Mouse (Mus musculus): Measurements from ENCODE around the gene Snrpa1. TPM values are rescaled to one million over a fixed set of nuclear protein-coding genes. Genes with fewer than 3 reads are reported as not detected.

Gene Snrpa1
- polyA plus RNA-seq, 1 experiment from 2014 or later = 134 TPM

- peaks cover 85% of the 10 kb centered on the region for H3K36me3 ChIP-seq (ENCODE audit: control insufficient read depth, insufficient read depth, low read length)
- DNase-seq (ENCODE audit: low spot score) = no peak
- 100% methylated on average over 2 of the region's 2 CpGs for WGBS
- no peak overlapping the region for H3K27ac ChIP-seq (replicated peaks; ENCODE audit: low read depth, low read length)
- H3K4me3 ChIP-seq (ENCODE audit: low read depth, low read length) = no peak overlapping the region
- H3K9me3 ChIP-seq (ENCODE audit: control insufficient read depth, low read length) = no peaks in the 10 kb centered on the region
- H3K4me2 ChIP-seq (ENCODE audit: low read depth, low read length) = no peak overlapping the region
- H3K9ac ChIP-seq (ENCODE audit: low read depth, low read length) = no peak overlapping the region
- no peak for ATAC-seq (ENCODE audit: low read depth)
- no peaks in the 10 kb centered on the region for H3K27me3 ChIP-seq (replicated peaks; ENCODE audit: control insufficient read depth, insufficient read depth, low read length)
- no peaks in the 10 kb centered on the region for H3K4me1 ChIP-seq (ENCODE audit: control insufficient read depth, insufficient read depth, low read length)
These were observed 29.3 kb downstream of the Snrpa1 start for GRCm38 (mm10) chr7:66088077-66088476.

- ATAC-seq (ENCODE audit: low read depth) (no peak), DNase-seq (ENCODE audit: low spot score) (no peak)
- H3K4me3 ChIP-seq (ENCODE audit: low read depth, low read length) = no peak overlapping the region
- H3K36me3 ChIP-seq (ENCODE audit: control insufficient read depth, insufficient read depth, low read length) = peaks cover 59% of the 10 kb centered on the region
- H3K9me3 ChIP-seq (ENCODE audit: control insufficient read depth, low read length) = no peaks in the 10 kb centered on the region
- whole genome bisulfite sequencing = 78% methylated on average over 11 of the region's 11 CpGs
- H3K27ac ChIP-seq (replicated peaks; ENCODE audit: low read depth, low read length) = no peak overlapping the region
- H3K4me2 ChIP-seq (ENCODE audit: low read depth, low read length) = no peak overlapping the region
- H3K27me3 ChIP-seq (replicated peaks; ENCODE audit: control insufficient read depth, insufficient read depth, low read length) = no peaks in the 10 kb centered on the region
- no peaks in the 10 kb centered on the region for H3K4me1 ChIP-seq (ENCODE audit: control insufficient read depth, insufficient read depth, low read length)
- no peak overlapping the region for H3K9ac ChIP-seq (ENCODE audit: low read depth, low read length)
These were observed 31.9 kb downstream of the Snrpa1 start for GRCm38 (mm10) chr7:66090676-66091190.

- Histone ChIP-seq H3K27ac (replicated peaks; ENCODE audit: low read depth, low read length) (no peak overlapping the region), H3K9ac (ENCODE audit: low read depth, low read length) (no peak overlapping the region), H3K36me3 (ENCODE audit: control insufficient read depth, insufficient read depth, low read length) (peaks cover 51% of the 10 kb centered on the region), H3K27me3 (replicated peaks; ENCODE audit: control insufficient read depth, insufficient read depth, low read length) (no peaks in the 10 kb centered on the region), H3K4me3 (ENCODE audit: low read depth, low read length) (no peak overlapping the region), H3K9me3 (ENCODE audit: control insufficient read depth, low read length) (no peaks in the 10 kb centered on the region), H3K4me1 (ENCODE audit: control insufficient read depth, insufficient read depth, low read length) (no peaks in the 10 kb centered on the region), H3K4me2 (ENCODE audit: low read depth, low read length) (no peak overlapping the region)
- ATAC-seq (ENCODE audit: low read depth) (no peak), DNase-seq (ENCODE audit: low spot score) (no peak)
- 86% methylated on average over 7 of the region's 7 CpGs for WGBS
These were observed 32.8 kb downstream of the Snrpa1 start for GRCm38 (mm10) chr7:66091553-66091952.

- Histone ChIP-seq H3K36me3 (ENCODE audit: control insufficient read depth, insufficient read depth, low read length) (peaks cover 40% of the 10 kb centered on the region), H3K4me2 (ENCODE audit: low read depth, low read length) (no peak overlapping the region), H3K9me3 (ENCODE audit: control insufficient read depth, low read length) (no peaks in the 10 kb centered on the region), H3K4me3 (ENCODE audit: low read depth, low read length) (no peak overlapping the region), H3K27me3 (replicated peaks; ENCODE audit: control insufficient read depth, insufficient read depth, low read length) (no peaks in the 10 kb centered on the region), H3K9ac (ENCODE audit: low read depth, low read length) (no peak overlapping the region), H3K27ac (replicated peaks; ENCODE audit: low read depth, low read length) (no peak overlapping the region), H3K4me1 (ENCODE audit: control insufficient read depth, insufficient read depth, low read length) (no peaks in the 10 kb centered on the region)
- no peak for ATAC-seq (ENCODE audit: low read depth)
- no peak for DNase-seq (ENCODE audit: low spot score)
- 92% methylated on average over 8 of the region's 8 CpGs for WGBS
These were observed 33.9 kb downstream of the Snrpa1 start for GRCm38 (mm10) chr7:66092656-66093055.

- no peak overlapping the region for H3K4me2 ChIP-seq (ENCODE audit: low read depth, low read length)
- 84% methylated on average over 5 of the region's 5 CpGs for WGBS
- no peak overlapping the region for H3K4me3 ChIP-seq (ENCODE audit: low read depth, low read length)
- H3K9ac ChIP-seq (ENCODE audit: low read depth, low read length) = no peak overlapping the region
- no peak overlapping the region for H3K27ac ChIP-seq (replicated peaks; ENCODE audit: low read depth, low read length)
- no peaks in the 10 kb centered on the region for H3K27me3 ChIP-seq (replicated peaks; ENCODE audit: control insufficient read depth, insufficient read depth, low read length)
- peaks cover 25% of the 10 kb centered on the region for H3K36me3 ChIP-seq (ENCODE audit: control insufficient read depth, insufficient read depth, low read length)
- no peaks in the 10 kb centered on the region for H3K9me3 ChIP-seq (ENCODE audit: control insufficient read depth, low read length)
- ATAC-seq (ENCODE audit: low read depth) (no peak), DNase-seq (ENCODE audit: low spot score) (no peak)
- H3K4me1 ChIP-seq (ENCODE audit: control insufficient read depth, insufficient read depth, low read length) = no peaks in the 10 kb centered on the region
These were observed 35.3 kb downstream of the Snrpa1 start for GRCm38 (mm10) chr7:66094141-66094540.

- Histone ChIP-seq H3K27me3 (replicated peaks; ENCODE audit: control insufficient read depth, insufficient read depth, low read length) (no peaks in the 10 kb centered on the region), H3K4me1 (ENCODE audit: control insufficient read depth, insufficient read depth, low read length) (peaks cover 3% of the 10 kb centered on the region; the same call in 1 of the 2 replicates), H3K27ac (replicated peaks; ENCODE audit: low read depth, low read length) (no peak overlapping the region), H3K4me3 (ENCODE audit: low read depth, low read length) (no peak overlapping the region), H3K4me2 (ENCODE audit: low read depth, low read length) (no peak overlapping the region), H3K36me3 (ENCODE audit: control insufficient read depth, insufficient read depth, low read length) (no peaks in the 10 kb centered on the region), H3K9ac (ENCODE audit: low read depth, low read length) (no peak overlapping the region), H3K9me3 (ENCODE audit: control insufficient read depth, low read length) (no peaks in the 10 kb centered on the region)
- DNase-seq (ENCODE audit: low spot score) = no peak
- ATAC-seq (ENCODE audit: low read depth) = no peak
- WGBS = 75% methylated on average over 7 of the region's 7 CpGs
These were observed 40.0 kb downstream of the Snrpa1 start for GRCm38 (mm10) chr7:66098803-66099202.

GRCm38 (mm10) chr7:66101866-66102265 lies 43.1 kb downstream of the Snrpa1 start:
- H3K9ac ChIP-seq (ENCODE audit: low read depth, low read length) = no peak overlapping the region
- DNase-seq (ENCODE audit: low spot score) = peak; percentile 43
- no peaks in the 10 kb centered on the region for H3K9me3 ChIP-seq (ENCODE audit: control insufficient read depth, low read length)
- no peaks in the 10 kb centered on the region for H3K27me3 ChIP-seq (replicated peaks; ENCODE audit: control insufficient read depth, insufficient read depth, low read length)
- H3K27ac ChIP-seq (replicated peaks; ENCODE audit: low read depth, low read length) = no peak overlapping the region
- no peak overlapping the region for H3K4me3 ChIP-seq (ENCODE audit: low read depth, low read length)
- 6% methylated on average over 4 of the region's 4 CpGs for WGBS
- no peaks in the 10 kb centered on the region for H3K36me3 ChIP-seq (ENCODE audit: control insufficient read depth, insufficient read depth, low read length)
- no peak overlapping the region for H3K4me2 ChIP-seq (ENCODE audit: low read depth, low read length)
- ATAC-seq (ENCODE audit: low read depth) = no peak
- H3K4me1 ChIP-seq (ENCODE audit: control insufficient read depth, insufficient read depth, low read length) = peaks cover 3% of the 10 kb centered on the region; the same call in 1 of the 2 replicates

GRCm38 (mm10) chr7:66104531-66104930 lies 45.7 kb downstream of the Snrpa1 start:
- H3K27ac ChIP-seq (replicated peaks; ENCODE audit: low read depth, low read length) = no peak overlapping the region
- H3K36me3 ChIP-seq (ENCODE audit: control insufficient read depth, insufficient read depth, low read length) = no peaks in the 10 kb centered on the region
- no peak overlapping the region for H3K9ac ChIP-seq (ENCODE audit: low read depth, low read length)
- no peaks in the 10 kb centered on the region for H3K9me3 ChIP-seq (ENCODE audit: control insufficient read depth, low read length)
- WGBS = 85% methylated on average over 5 of the region's 5 CpGs
- H3K4me1 ChIP-seq (ENCODE audit: control insufficient read depth, insufficient read depth, low read length) = peaks cover 3% of the 10 kb centered on the region; the same call in 1 of the 2 replicates
- DNase-seq (ENCODE audit: low spot score) = no peak
- no peaks in the 10 kb centered on the region for H3K27me3 ChIP-seq (replicated peaks; ENCODE audit: control insufficient read depth, insufficient read depth, low read length)
- H3K4me3 ChIP-seq (ENCODE audit: low read depth, low read length) = no peak overlapping the region
- no peak for ATAC-seq (ENCODE audit: low read depth)
- H3K4me2 ChIP-seq (ENCODE audit: low read depth, low read length) = no peak overlapping the region

- Histone ChIP-seq H3K36me3 (ENCODE audit: control insufficient read depth, insufficient read depth, low read length) (no peaks in the 10 kb centered on the region), H3K4me2 (ENCODE audit: low read depth, low read length) (no peak overlapping the region), H3K4me1 (ENCODE audit: control insufficient read depth, insufficient read depth, low read length) (peaks cover 3% of the 10 kb centered on the region; the same call in 1 of the 2 replicates), H3K4me3 (ENCODE audit: low read depth, low read length) (no peak overlapping the region), H3K27me3 (replicated peaks; ENCODE audit: control insufficient read depth, insufficient read depth, low read length) (no peaks in the 10 kb centered on the region), H3K9me3 (ENCODE audit: control insufficient read depth, low read length) (no peaks in the 10 kb centered on the region), H3K9ac (ENCODE audit: low read depth, low read length) (no peak overlapping the region), H3K27ac (replicated peaks; ENCODE audit: low read depth, low read length) (no peak overlapping the region)
- 55% methylated on average over 4 of the region's 4 CpGs for WGBS
- DNase-seq (ENCODE audit: low spot score) (no peak), ATAC-seq (ENCODE audit: low read depth) (no peak)
These were observed 47.0 kb downstream of the Snrpa1 start for GRCm38 (mm10) chr7:66105771-66106170.
